Mouse (Mus musculus): ENCODE measurements around the gene Bloc1s3. TPM values are rescaled to one million over a fixed set of nuclear protein-coding genes. Genes with fewer than 3 reads are reported as not detected.
A peak's percentile ranks its signal among the peaks of the same experiment; 100 is the strongest.

Bloc1s3 gene
- polyA plus RNA-seq, 1 experiment, result 24.9 TPM

DNA sequence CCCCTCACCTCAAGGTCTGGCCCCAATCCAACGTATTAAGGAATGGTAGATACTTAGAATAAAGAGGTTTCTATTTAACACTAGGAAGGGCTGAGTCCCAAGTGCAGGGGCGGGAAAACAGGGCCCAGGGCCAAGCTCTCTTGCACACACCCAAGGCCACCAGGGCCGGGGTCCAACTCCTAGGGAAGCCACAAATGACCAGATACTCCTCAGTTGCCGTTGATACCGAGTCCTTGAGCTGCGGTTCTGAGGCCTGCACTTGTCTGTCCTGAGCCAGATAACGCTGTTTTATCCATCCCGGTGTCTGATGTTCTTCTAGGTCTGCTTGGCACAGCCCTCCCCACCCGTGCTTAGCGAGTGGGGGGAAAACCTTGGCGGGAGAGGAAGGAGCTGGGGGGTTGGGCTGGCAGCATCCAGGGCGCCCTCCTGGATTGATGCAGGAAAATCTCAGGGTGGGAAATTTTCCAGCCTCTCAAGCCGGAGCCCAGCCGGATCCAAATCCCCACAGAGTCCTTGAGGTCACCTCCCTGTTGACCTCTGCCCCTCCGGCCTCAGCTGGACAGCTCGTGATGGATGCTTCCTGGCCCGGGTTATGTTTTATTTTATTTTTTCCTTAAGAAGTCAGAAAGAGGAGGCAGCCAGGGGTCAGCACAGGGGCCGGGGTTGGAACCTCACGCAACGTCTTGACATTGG, 12.5 kb downstream of the Bloc1s3 start:
- 0 out of 2 replicates have a peak overlapping the region, but pooled peaks have one; percentile 35 for H3K27ac ChIP-seq (ENCODE audit: insufficient read depth, low read depth, low read length)

DNA sequence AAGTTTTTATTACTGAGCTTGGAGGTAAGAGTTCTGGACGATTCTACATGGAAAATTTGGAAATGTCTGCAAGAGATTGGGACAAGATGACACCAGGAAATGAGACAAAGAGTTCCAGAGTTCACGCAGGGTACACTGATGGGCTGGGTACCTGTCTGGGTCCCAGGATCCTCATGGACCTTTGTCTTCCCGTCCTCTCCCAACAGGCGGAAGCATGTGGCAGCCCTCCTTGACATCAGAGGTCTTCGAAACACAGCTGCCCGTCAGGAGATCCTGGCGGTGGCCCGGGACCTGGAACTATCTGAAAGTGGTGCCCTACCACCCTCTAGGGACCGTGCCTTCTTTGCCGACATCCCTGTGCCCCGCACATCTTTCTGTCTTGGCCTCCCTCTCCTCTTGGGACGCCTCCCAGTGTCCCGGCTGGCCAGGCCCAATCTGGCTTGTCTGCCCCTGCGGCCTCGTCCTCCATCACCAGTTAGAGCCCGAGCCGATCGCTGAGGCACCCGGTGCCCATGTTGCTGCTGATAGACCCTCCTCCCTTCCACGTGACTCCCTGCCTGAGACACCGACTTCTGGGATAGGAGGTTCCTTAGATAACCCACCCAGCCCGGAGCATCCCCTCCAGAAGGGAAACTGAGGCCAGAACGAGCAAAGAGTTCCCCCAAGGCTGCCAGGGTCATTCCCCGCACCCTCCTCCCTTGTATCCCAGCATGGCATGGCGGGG, 13.3 kb downstream of the Bloc1s3 start:
- TF ChIP-seq CTCF (IDR thresholded peaks at IDR 0.05; ENCODE audit: extremely low read depth, insufficient read length, insufficient replicate concordance, low read depth, low read length) (no peak), POLR2A (IDR thresholded peaks at IDR 0.05; ENCODE audit: low read depth, low read length) (no peak)
- Histone ChIP-seq H3K4me3 (ENCODE audit: low read depth, low read length) (no peak overlapping the region), H3K36me3 (ENCODE audit: control insufficient read depth, insufficient read depth, low read length) (no peaks in the 10 kb centered on the region), H3K4me1 (ENCODE audit: control insufficient read depth, insufficient read depth, insufficient read length, low read length) (peaks cover 10% of the 10 kb centered on the region), H3K27me3 (ENCODE audit: control insufficient read depth, insufficient read depth, low read length) (peaks cover 7% of the 10 kb centered on the region), H3K27ac (ENCODE audit: insufficient read depth, low read depth, low read length) (peak overlapping the region; percentile 21)
- WGBS, result 68% methylated on average over 25 of the region's 25 CpGs

More for the DNA sequence above, 12.5 kb downstream of the Bloc1s3 start:
- TF ChIP-seq CTCF (IDR thresholded peaks at IDR 0.05; ENCODE audit: extremely low read depth, insufficient read length, insufficient replicate concordance, low read depth, low read length), result no peak
- TF ChIP-seq POLR2A (IDR thresholded peaks at IDR 0.05; ENCODE audit: low read depth, low read length), result no peak
- Histone ChIP-seq H3K4me1 (ENCODE audit: control insufficient read depth, insufficient read depth, insufficient read length, low read length) (peaks cover 10% of the 10 kb centered on the region), H3K4me3 (ENCODE audit: low read depth, low read length) (no peak overlapping the region), H3K36me3 (ENCODE audit: control insufficient read depth, insufficient read depth, low read length) (no peaks in the 10 kb centered on the region), H3K27me3 (ENCODE audit: control insufficient read depth, insufficient read depth, low read length) (0 out of 2 replicates have a peak, but pooled peaks cover 5% of the 10 kb centered on the region)
- 49% methylated on average over 20 of the region's 20 CpGs for WGBS

DNA sequence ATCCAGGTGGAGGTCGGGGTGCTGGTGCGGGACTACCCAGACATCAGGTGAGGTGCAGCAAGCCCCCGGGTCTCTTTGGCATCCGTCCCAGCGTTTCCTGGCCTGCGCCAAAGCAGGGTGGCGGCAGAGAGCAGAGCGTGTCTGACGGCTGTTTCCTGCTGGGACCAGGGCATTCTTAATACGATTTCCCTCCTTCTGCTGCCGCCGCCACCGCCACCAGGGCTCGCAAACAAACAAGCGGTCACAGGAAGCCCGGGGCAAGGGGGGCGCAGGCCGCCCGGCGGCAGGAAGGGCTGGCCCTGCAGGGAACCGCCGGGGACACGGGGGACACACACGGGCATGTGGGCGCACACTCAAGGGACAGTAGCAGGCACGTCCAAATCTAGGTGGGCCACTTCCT, 16.4 kb downstream of the Bloc1s3 start:
- Histone ChIP-seq H3K4me3 (ENCODE audit: low read depth, low read length) (peak overlapping the region; percentile 6), H3K27ac (ENCODE audit: insufficient read depth, low read depth, low read length) (peak overlapping the region; percentile 14), H3K27me3 (ENCODE audit: control insufficient read depth, insufficient read depth, low read length) (peaks cover 21% of the 10 kb centered on the region), H3K4me1 (ENCODE audit: control insufficient read depth, insufficient read depth, insufficient read length, low read length) (peaks cover 10% of the 10 kb centered on the region), H3K36me3 (ENCODE audit: control insufficient read depth, insufficient read depth, low read length) (no peaks in the 10 kb centered on the region)
- 3% methylated on average over 26 of the region's 26 CpGs for WGBS
- TF ChIP-seq POLR2A (IDR thresholded peaks at IDR 0.05; ENCODE audit: low read depth, low read length) (no peak), CTCF (IDR thresholded peaks at IDR 0.05; ENCODE audit: extremely low read depth, insufficient read length, insufficient replicate concordance, low read depth, low read length) (no peak)

DNA sequence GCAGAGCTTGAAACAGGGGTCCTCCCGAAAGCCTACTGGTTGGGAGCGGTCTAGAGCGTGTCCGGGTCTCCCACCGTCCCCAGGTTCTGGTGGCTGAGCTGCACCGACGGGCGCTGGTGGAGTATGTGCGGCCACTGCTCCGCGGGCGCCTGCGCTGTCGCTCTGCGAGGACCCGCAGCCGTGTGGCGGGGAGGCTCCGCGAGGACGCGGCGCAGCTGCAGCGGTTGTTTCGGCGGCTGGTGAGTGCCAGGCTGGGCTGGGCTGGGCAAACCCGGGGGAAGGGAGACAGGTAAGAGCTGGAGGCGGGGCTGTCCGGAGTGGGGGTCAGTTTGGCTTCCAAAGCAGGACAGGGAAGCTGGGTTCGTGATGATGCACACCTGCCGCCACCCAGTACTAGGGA, 18.6 kb downstream of the Bloc1s3 start:
- TF ChIP-seq CTCF (IDR thresholded peaks at IDR 0.05; ENCODE audit: extremely low read depth, insufficient read length, insufficient replicate concordance, low read depth, low read length), result no peak
- TF ChIP-seq POLR2A (IDR thresholded peaks at IDR 0.05; ENCODE audit: low read depth, low read length), result no peak
- no peak overlapping the region for H3K4me3 ChIP-seq (ENCODE audit: low read depth, low read length)
- 22% methylated on average over 31 of the region's 31 CpGs for WGBS
- peaks cover 6% of the 10 kb centered on the region for H3K4me1 ChIP-seq (ENCODE audit: control insufficient read depth, insufficient read depth, insufficient read length, low read length)
- H3K36me3 ChIP-seq (ENCODE audit: control insufficient read depth, insufficient read depth, low read length), result no peaks in the 10 kb centered on the region
- H3K27me3 ChIP-seq (ENCODE audit: control insufficient read depth, insufficient read depth, low read length), result peaks cover 18% of the 10 kb centered on the region
- H3K27ac ChIP-seq (ENCODE audit: insufficient read depth, low read depth, low read length), result no peak overlapping the region

DNA sequence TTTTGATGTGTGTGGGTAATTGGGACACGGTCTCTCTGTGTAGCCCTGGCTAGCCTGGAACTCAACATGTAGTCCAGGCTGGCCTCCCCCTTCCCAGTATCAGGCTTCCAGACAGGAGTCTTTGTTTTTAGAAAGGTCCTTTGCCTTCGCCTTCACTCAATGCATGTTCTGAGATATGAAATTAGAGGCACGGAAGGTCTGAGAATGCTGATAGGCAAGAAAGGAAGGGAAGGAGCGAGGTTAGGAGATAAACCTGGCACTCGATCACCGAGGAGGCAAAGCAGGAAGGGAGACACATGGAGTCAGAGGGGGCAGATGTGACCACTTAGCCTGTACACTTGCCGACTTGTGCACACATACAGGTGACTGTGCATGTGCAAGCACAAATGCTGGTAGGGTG, 21.6 kb downstream of the Bloc1s3 start:
- H3K27me3 ChIP-seq (ENCODE audit: control insufficient read depth, insufficient read depth, low read length), result peaks cover 18% of the 10 kb centered on the region
- H3K27ac ChIP-seq (ENCODE audit: insufficient read depth, low read depth, low read length), result no peak overlapping the region
- peaks cover 1% of the 10 kb centered on the region for H3K4me1 ChIP-seq (ENCODE audit: control insufficient read depth, insufficient read depth, insufficient read length, low read length)
- no peak for TF ChIP-seq POLR2A (IDR thresholded peaks at IDR 0.05; ENCODE audit: low read depth, low read length)
- TF ChIP-seq CTCF (IDR thresholded peaks at IDR 0.05; ENCODE audit: extremely low read depth, insufficient read length, insufficient replicate concordance, low read depth, low read length), result no peak
- H3K4me3 ChIP-seq (ENCODE audit: low read depth, low read length), result no peak overlapping the region
- no peaks in the 10 kb centered on the region for H3K36me3 ChIP-seq (ENCODE audit: control insufficient read depth, insufficient read depth, low read length)
- WGBS, result 81% methylated on average over 7 of the region's 7 CpGs

DNA sequence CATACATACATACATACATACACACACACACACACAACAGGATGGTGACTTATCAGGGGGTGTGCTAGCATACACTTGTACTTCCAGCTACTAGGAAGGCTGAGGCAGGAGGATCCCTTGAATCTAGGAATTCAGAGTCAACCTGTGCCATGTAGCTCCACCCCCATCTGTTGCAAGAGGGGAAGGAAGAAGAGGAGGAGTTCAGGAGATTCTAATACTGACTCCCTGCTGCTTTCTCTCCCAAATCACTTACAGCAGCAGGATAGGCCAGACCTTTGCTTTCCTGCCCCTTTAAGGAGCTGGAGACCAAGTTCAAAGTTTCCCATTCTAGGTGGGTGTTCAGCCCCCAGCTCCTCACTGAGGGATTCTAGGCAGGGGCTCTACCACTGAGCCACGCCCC, 22.7 kb downstream of the Bloc1s3 start:
- Histone ChIP-seq H3K36me3 (ENCODE audit: control insufficient read depth, insufficient read depth, low read length) (no peaks in the 10 kb centered on the region), H3K27me3 (ENCODE audit: control insufficient read depth, insufficient read depth, low read length) (peaks cover 20% of the 10 kb centered on the region), H3K4me3 (ENCODE audit: low read depth, low read length) (no peak overlapping the region), H3K27ac (ENCODE audit: insufficient read depth, low read depth, low read length) (no peak overlapping the region), H3K4me1 (ENCODE audit: control insufficient read depth, insufficient read depth, insufficient read length, low read length) (peaks cover 2% of the 10 kb centered on the region; the same call in 1 of the 2 replicates)
- TF ChIP-seq POLR2A (IDR thresholded peaks at IDR 0.05; ENCODE audit: low read depth, low read length) (no peak), CTCF (IDR thresholded peaks at IDR 0.05; ENCODE audit: extremely low read depth, insufficient read length, insufficient replicate concordance, low read depth, low read length) (no peak)
- 83% methylated on average over 1 of the region's 1 CpGs for WGBS

DNA sequence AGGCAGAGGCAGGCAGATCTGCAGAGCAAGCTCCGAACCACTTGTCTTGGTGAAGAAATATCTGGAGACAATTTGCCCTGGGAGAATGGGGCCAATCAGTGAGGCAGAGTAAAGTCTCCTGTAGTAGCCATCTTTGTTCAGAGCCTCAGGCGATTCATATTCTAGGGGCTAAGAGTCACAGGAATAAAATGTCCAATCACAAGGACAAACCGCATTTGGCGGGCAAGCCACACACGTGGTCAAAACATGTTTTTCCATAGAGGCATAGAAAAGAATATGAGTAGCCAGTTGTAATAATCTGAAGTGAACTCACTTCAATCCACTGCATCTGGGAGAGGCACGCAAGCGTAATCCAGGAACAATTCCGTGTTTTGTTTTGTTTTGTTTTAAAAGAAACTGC, 24.9 kb downstream of the Bloc1s3 start:
- peaks cover 7% of the 10 kb centered on the region for H3K27me3 ChIP-seq (ENCODE audit: control insufficient read depth, insufficient read depth, low read length)
- H3K36me3 ChIP-seq (ENCODE audit: control insufficient read depth, insufficient read depth, low read length), result no peaks in the 10 kb centered on the region
- no peak for TF ChIP-seq POLR2A (IDR thresholded peaks at IDR 0.05; ENCODE audit: low read depth, low read length)
- no peak for TF ChIP-seq CTCF (IDR thresholded peaks at IDR 0.05; ENCODE audit: extremely low read depth, insufficient read length, insufficient replicate concordance, low read depth, low read length)
- no peak overlapping the region for H3K4me3 ChIP-seq (ENCODE audit: low read depth, low read length)
- 76% methylated on average over 8 of the region's 8 CpGs for WGBS
- peaks cover 2% of the 10 kb centered on the region; the same call in 1 of the 2 replicates for H3K4me1 ChIP-seq (ENCODE audit: control insufficient read depth, insufficient read depth, insufficient read length, low read length)
- H3K27ac ChIP-seq (ENCODE audit: insufficient read depth, low read depth, low read length), result no peak overlapping the region

Measured in small intestine, adult 2 months (tissue).